Mouse (Mus musculus) heart, postnatal 0 days (tissue): Measurements from ENCODE around the gene Ikzf4. TPM values are rescaled to one million over a fixed set of nuclear protein-coding genes. Genes with fewer than 3 reads are reported as not detected.

Experiments
- ATAC-seq: fragments of 200-750 bp; cut with Nextera tagmentation; 2 replicates; pipeline ENCODE4 v1.8.0; 2017; ENCODE audit warnings: low read depth, moderate number of reproducible peaks, moderate library complexity; ENCODE audit not compliant: insufficient read depth
- DNase-seq: peaks from one replicate; pipeline ENCODE4 v3.0.0-alpha.2; 2016; ENCODE audit warnings: low spot score
- H3K27ac ChIP-seq: fragments of 300-500 bp; sonication (generic); 2 replicates; pipeline ENCODE4 v1.5.1; 2014; ENCODE audit warnings: low read depth, mild to moderate bottlenecking
- H3K27me3 ChIP-seq: fragments of 300-500 bp; sonication (generic); 2 replicates; pipeline ENCODE4 v1.6.1; 2014; ENCODE audit warnings: low read length, mixed read lengths; ENCODE audit not compliant: control insufficient read depth, insufficient read depth
- H3K36me3 ChIP-seq: fragments of 300-500 bp; sonication (generic); replicated peaks from 2 replicates; pipeline ENCODE4 v1.6.1; 2014; ENCODE audit warnings: low read length, mixed read lengths; ENCODE audit not compliant: control insufficient read depth, insufficient read depth
- H3K4me1 ChIP-seq: fragments of 300-500 bp; sonication (generic); 2 replicates; pipeline ENCODE4 v1.6.1; 2014; ENCODE audit warnings: antibody characterized with exemption; ENCODE audit not compliant: control insufficient read depth, insufficient read depth
- H3K4me2 ChIP-seq: fragments of 300-500 bp; sonication (generic); 2 replicates; pipeline ENCODE4 v1.6.1; 2014; ENCODE audit warnings: low read depth, mild to moderate bottlenecking, low read length, moderate library complexity
- H3K4me3 ChIP-seq: fragments of 300-500 bp; sonication (generic); 2 replicates; pipeline ENCODE4 v1.5.1; 2014; ENCODE audit warnings: low read depth, low read length
- H3K9ac ChIP-seq: fragments of 300-500 bp; sonication (generic); replicated peaks from 2 replicates; pipeline ENCODE4 v1.6.1; 2014; ENCODE audit warnings: low read depth, low read length, mixed read lengths
- H3K9me3 ChIP-seq: fragments of 300-500 bp; sonication (generic); replicated peaks from 2 replicates; pipeline ENCODE4 v1.6.1; 2016; ENCODE audit warnings: low read length; ENCODE audit not compliant: control insufficient read depth
- CTCF ChIP-seq: IDR thresholded peaks from 2 replicates; pipeline ENCODE4 v1.5.1; 2016; ENCODE audit warnings: antibody characterized with exemption, control low read depth, low read depth
- EP300 ChIP-seq: IDR thresholded peaks from 2 replicates; pipeline ENCODE4 v1.6.1; 2016; ENCODE audit warnings: antibody characterized with exemption, low read depth
- WGBS: fragments of 180-500 bp; shearing (Covaris S2); extraction: QIAGEN DNeasy Blood & Tissue Kit; methylation state at CpG from one replicate; pipeline ENCODE4 v1.1.7; 2014; 5-methylcytosine and 5-hydroxymethylcytosine counted together
- polyA plus RNA-seq: library from polyadenylated mRNA; unstranded; fragments of >200 nt; fragmentation: Nextera tagmentation; extraction: Ambion mirVana; gene quantifications from 2 replicates; pipeline ENCODE4 v1.2.1, GENCODE M21; 2015
- total RNA-seq: library from RNA; depleted of rRNA; stranded (reverse); fragments of >200 nt; gene quantifications from 2 replicates; pipeline ENCODE4 v1.2.3, GENCODE M21; 2014; ENCODE audit warnings: low replicate concordance

The Ikzf4 gene
- total and polyA plus RNA-seq, 2 experiments from 2014 or later, result 0.11 to 0.59 TPM

DNA sequence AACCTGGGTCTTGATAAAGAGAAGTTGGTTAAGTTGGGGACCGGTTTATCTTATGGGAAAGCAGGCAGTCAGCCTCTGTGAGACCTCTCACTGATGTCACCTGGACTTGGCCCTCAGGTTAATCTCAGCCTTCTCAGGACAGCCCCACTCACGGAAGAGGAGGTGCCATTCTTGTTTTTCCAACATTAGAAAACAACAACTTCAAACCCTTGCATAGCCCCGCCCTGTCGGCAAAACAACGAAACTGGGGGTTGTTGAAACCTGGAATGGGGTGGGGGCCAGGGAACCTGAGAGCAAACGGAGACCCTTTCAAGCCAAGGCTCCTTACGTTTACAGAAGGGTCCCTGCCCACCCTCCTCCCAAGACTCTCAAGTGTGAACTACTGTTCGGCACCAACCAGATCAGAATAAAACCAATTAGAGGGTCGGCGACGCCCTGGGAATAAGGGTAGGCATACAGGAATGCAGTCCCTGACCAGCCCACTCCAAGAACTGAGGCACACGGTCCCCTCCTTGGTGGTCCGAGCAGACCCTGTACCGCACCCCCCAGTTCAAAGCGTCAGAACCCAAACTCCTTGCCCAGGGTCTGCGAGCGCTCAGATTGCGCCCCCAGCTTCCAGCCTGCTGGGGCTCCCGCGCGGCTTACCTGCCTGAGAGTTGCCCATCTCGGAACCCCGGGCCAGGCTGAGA is 56.9 kb downstream of the Ikzf4 start:
- TF ChIP-seq EP300 (no peak), CTCF (no peak)
- 7% methylated on average over 23 of the region's 23 CpGs for WGBS
- Histone ChIP-seq H3K4me3 (peak overlapping the region; percentile 79), H3K4me1 (peaks cover 5% of the 10 kb centered on the region), H3K4me2 (peak overlapping the region; percentile 92), H3K27me3 (peaks cover 19% of the 10 kb centered on the region; the same call in 1 of the 2 replicates), H3K9ac (peak overlapping the region; percentile 43), H3K27ac (no peak overlapping the region), H3K9me3 (no peaks in the 10 kb centered on the region), H3K36me3 (no peaks in the 10 kb centered on the region)
- DNase-seq (no peak), ATAC-seq (no peak)

- TF ChIP-seq CTCF, result no peak
- TF ChIP-seq EP300, result no peak
- Histone ChIP-seq H3K9me3 (no peaks in the 10 kb centered on the region), H3K4me3 (no peak overlapping the region), H3K4me2 (no peak overlapping the region), H3K4me1 (peaks cover 5% of the 10 kb centered on the region), H3K27ac (no peak overlapping the region), H3K9ac (no peak overlapping the region), H3K27me3 (peaks cover 19% of the 10 kb centered on the region; the same call in 1 of the 2 replicates), H3K36me3 (no peaks in the 10 kb centered on the region)
- WGBS, result 23% methylated on average over 1 of the region's 1 CpGs
- DNase-seq, result no peak
- no peak for ATAC-seq
Measured at GRCm38 (mm10) chr10:128588136-128588535, 57.7 kb downstream of the Ikzf4 start.

DNA sequence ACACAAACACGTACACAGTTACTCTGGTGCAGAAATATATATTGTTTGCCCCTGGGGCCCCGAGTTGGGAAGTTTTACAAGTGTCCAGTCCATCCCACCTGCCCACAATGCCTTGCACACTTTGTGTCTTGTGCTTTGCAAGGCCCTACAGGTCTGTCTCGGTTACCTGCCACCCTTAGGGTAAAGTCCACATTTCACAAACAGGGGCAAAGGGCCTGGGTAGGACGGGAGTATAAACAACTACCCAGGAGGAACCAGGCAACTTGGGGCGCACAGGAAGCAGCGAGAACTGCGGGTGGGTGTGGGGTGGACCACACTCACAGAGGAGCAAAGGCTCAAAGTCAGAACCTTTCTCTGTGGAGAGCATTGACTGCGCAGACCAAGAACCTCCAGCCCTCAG is 58.1 kb downstream of the Ikzf4 start:
- peaks cover 19% of the 10 kb centered on the region; the same call in 1 of the 2 replicates for H3K27me3 ChIP-seq
- H3K36me3 ChIP-seq, result no peaks in the 10 kb centered on the region
- TF ChIP-seq EP300, result no peak
- no peak for TF ChIP-seq CTCF
- H3K4me3 ChIP-seq, result no peak overlapping the region
- ATAC-seq (no peak), DNase-seq (no peak)
- H3K4me2 ChIP-seq, result no peak overlapping the region
- no peak overlapping the region for H3K9ac ChIP-seq
- peaks cover 5% of the 10 kb centered on the region for H3K4me1 ChIP-seq
- no peaks in the 10 kb centered on the region for H3K9me3 ChIP-seq
- no peak overlapping the region for H3K27ac ChIP-seq
- 66% methylated on average over 8 of the region's 8 CpGs for WGBS

- Histone ChIP-seq H3K27ac (no peak overlapping the region), H3K9ac (no peak overlapping the region), H3K4me1 (peaks cover 5% of the 10 kb centered on the region), H3K9me3 (no peaks in the 10 kb centered on the region), H3K36me3 (no peaks in the 10 kb centered on the region), H3K4me2 (no peak overlapping the region), H3K4me3 (no peak overlapping the region), H3K27me3 (peaks cover 19% of the 10 kb centered on the region; the same call in 1 of the 2 replicates)
- TF ChIP-seq EP300 (no peak), CTCF (no peak)
- DNase-seq, result no peak
- ATAC-seq, result no peak
- WGBS, result 55% methylated on average over 4 of the region's 4 CpGs
Measured at GRCm38 (mm10) chr10:128587120-128587519, 58.7 kb downstream of the Ikzf4 start.

- H3K36me3 ChIP-seq, result no peaks in the 10 kb centered on the region
- no peak overlapping the region for H3K4me2 ChIP-seq
- ATAC-seq (no peak), DNase-seq (no peak)
- no peak overlapping the region for H3K9ac ChIP-seq
- no peak overlapping the region for H3K27ac ChIP-seq
- WGBS, result 15% methylated on average over 1 of the region's 1 CpGs
- H3K27me3 ChIP-seq, result peaks cover 19% of the 10 kb centered on the region; the same call in 1 of the 2 replicates
- no peak overlapping the region for H3K4me3 ChIP-seq
- H3K9me3 ChIP-seq, result no peaks in the 10 kb centered on the region
- TF ChIP-seq EP300, result no peak
- no peak for TF ChIP-seq CTCF
- peaks cover 5% of the 10 kb centered on the region for H3K4me1 ChIP-seq
Measured at GRCm38 (mm10) chr10:128586546-128586945, 59.2 kb downstream of the Ikzf4 start.

DNA sequence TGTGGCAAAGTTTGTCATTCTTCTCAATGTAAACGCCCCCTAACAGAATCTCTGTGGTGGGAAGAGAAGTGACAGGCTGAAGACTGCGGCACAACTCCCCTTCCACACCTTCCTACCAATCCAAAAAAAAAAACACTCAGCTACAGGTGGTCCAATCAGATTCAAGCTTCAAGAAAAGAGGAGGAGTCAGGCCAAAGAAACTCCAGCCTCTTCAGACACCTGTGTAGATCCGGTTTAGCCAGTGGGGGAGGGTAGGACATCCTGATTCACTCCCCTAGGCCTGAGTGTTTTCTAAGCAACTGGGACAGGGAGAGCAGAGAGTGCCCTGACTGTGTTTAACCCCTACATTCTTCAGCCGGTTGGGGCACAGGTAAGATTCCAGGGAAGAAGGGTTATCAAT is 61.4 kb downstream of the Ikzf4 start:
- H3K9me3 ChIP-seq, result no peaks in the 10 kb centered on the region
- no peak overlapping the region for H3K27ac ChIP-seq
- H3K27me3 ChIP-seq, result peaks cover 18% of the 10 kb centered on the region; the same call in 1 of the 2 replicates
- WGBS, result 21% methylated on average over 4 of the region's 4 CpGs
- H3K4me2 ChIP-seq, result no peak overlapping the region
- no peak for TF ChIP-seq EP300
- TF ChIP-seq CTCF, result no peak
- peaks cover 4% of the 10 kb centered on the region for H3K4me1 ChIP-seq
- no peak for ATAC-seq
- H3K4me3 ChIP-seq, result no peak overlapping the region
- no peak overlapping the region for H3K9ac ChIP-seq
- DNase-seq, result no peak
- no peaks in the 10 kb centered on the region for H3K36me3 ChIP-seq
